Mouse (Mus musculus): Measurements from ENCODE around the gene Mpo. TPM values are rescaled to one million over a fixed set of nuclear protein-coding genes. Genes with fewer than 3 reads are reported as not detected.

Mpo gene
- total RNA-seq (2012; rRNA removed) (not detected in 2 replicates), polyA plus RNA-seq (2012; ENCODE audit: insufficient read depth in 1 of 2, insufficient read length in 2 of 2, low read depth in 1 of 2, low replicate concordance in 2 of 2, missing spikeins in 1 of 2) (under 1 TPM in 1 of 2 experiments, not detected in 1; 0.13 TPM)

DNA sequence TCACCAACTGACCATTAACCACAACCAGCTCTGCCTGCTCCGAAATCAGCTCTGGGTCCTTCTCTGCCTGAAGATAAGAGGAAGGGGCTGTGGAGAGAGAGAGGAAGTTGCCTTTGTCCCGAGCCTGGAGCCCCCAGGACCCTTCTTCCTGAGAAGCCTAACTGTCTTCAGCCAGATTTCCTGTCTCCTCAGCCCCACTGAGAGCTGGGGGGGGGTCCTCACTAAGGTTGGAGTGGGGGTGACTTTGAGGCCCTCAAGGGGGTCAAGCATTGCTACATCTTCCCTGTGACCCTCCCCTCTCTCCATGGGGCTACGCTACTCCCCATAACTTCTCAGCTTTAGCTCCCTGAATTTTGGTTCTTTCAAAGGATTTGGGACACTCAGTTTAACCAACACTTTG, at the start of gene Mpo:
TSS of gene Mpo (plus strand) at position 122 of the 400 bp plus-strand sequence.
- no peaks in the 10 kb centered on the region for H3K4me1 ChIP-seq (ENCODE audit: control insufficient read depth in 1 of 2, insufficient read depth in 2 of 2, low read length in 2 of 2)
- no peak within 1 kb of the TSS for H3K4me3 ChIP-seq (ENCODE audit: control insufficient read depth in 1 of 2, insufficient read depth in 1 of 2, low read depth in 2 of 2, low read length in 2 of 2)
- TF ChIP-seq POLR2AphosphoS5 (IDR thresholded peaks at IDR 0.05; ENCODE audit: borderline replicate concordance, low read depth, low read length) (no peak), TAL1 (IDR thresholded peaks at IDR 0.05; ENCODE audit: low read length) (no peak), MAFK (IDR thresholded peaks at IDR 0.05; ENCODE audit: borderline replicate concordance, low read depth, low read length) (no peak), JUND (IDR thresholded peaks at IDR 0.05; ENCODE audit: low read depth, low read length) (no peak), USF1 (IDR thresholded peaks at IDR 0.05; ENCODE audit: low read depth, low read length) (no peak), CHD2 (IDR thresholded peaks at IDR 0.05; ENCODE audit: low read length) (no peak), USF2 (IDR thresholded peaks at IDR 0.05; ENCODE audit: borderline replicate concordance in 1 of 2, insufficient read depth in 1 of 2, low read depth in 1 of 2, low read length in 2 of 2) (no peak), RAD21 (IDR thresholded peaks at IDR 0.05; ENCODE audit: low read depth, low read length) (no peak), GABPA (IDR thresholded peaks at IDR 0.05; ENCODE audit: low read depth, low read length) (no peak), BHLHE40 (IDR thresholded peaks at IDR 0.05; ENCODE audit: borderline replicate concordance, low read depth, low read length) (no peak), POLR2AphosphoS2 (IDR thresholded peaks at IDR 0.05; ENCODE audit: low read length) (no peak), MXI1 (IDR thresholded peaks at IDR 0.05; ENCODE audit: low read depth, low read length) (no peak)
- no peaks in the 10 kb centered on the region for H3K79me2 ChIP-seq (ENCODE audit: control insufficient read depth, insufficient read depth, low read length, poor library complexity)
- no peaks in the 10 kb centered on the region for H3K9me3 ChIP-seq (replicated peaks; ENCODE audit: insufficient read depth, low read length)
- H3K9ac ChIP-seq (ENCODE audit: control insufficient read depth, low read depth, low read length, poor library complexity, severe bottlenecking), result no peak within 1 kb of the TSS
- peaks cover 0 to 4% of the 10 kb centered on the region in 2 experiments; a peak in 3 of 4 replicates for H3K27me3 ChIP-seq (ENCODE audit: control insufficient read depth in 1 of 2, insufficient read depth in 2 of 2, low read length in 2 of 2)
- H3K36me3 ChIP-seq (ENCODE audit: control insufficient read depth in 1 of 2, insufficient read depth in 2 of 2, low read length in 2 of 2), result peaks cover 0 to 3% of the 10 kb centered on the region in 2 experiments; a peak in 1 of 4 replicates
- no peak for DNase-seq (ENCODE audit: low read depth, low spot score)
- H3K27ac ChIP-seq (ENCODE audit: control insufficient read depth, low read depth, low read length), result no peak within 1 kb of the TSS

DNA sequence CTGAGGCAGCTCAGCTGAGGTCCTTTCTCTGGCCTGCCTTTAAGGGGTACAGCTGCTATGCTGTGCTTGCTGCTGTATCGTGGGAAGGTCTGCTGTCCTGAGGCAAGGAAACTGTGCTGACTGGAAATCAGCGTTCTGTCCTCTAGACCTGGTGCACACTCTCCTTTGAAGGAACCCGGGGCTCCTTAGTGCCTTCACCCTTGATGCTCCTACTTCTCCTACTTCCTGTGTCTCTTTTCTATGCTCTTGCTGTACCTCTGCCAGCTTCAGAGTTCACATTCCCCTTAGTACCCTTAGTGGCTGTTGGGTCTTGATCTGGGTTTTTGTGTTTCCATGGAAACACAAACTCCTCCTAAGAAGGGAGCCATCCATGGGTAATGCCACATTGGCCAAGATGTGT, 49.7 kb upstream of the Mpo start:
- H3K9me3 ChIP-seq (replicated peaks; ENCODE audit: insufficient read depth, low read length), result no peaks in the 10 kb centered on the region
- peaks cover 7 to 13% of the 10 kb centered on the region in 2 experiments for H3K36me3 ChIP-seq (ENCODE audit: control insufficient read depth in 1 of 2, insufficient read depth in 2 of 2, low read length in 2 of 2)
- H3K79me2 ChIP-seq (ENCODE audit: control insufficient read depth, insufficient read depth, low read length, poor library complexity), result peaks cover 7% of the 10 kb centered on the region
- TF ChIP-seq USF1 (IDR thresholded peaks at IDR 0.05; ENCODE audit: low read depth, low read length) (no peak), RCOR1 (IDR thresholded peaks at IDR 0.05; ENCODE audit: low read depth, low read length) (no peak), ELF1 (IDR thresholded peaks at IDR 0.05; ENCODE audit: low read depth, low read length) (no peak), BHLHE40 (IDR thresholded peaks at IDR 0.05; ENCODE audit: borderline replicate concordance, low read depth, low read length) (no peak), USF2 (IDR thresholded peaks at IDR 0.05; ENCODE audit: borderline replicate concordance in 1 of 2, insufficient read depth in 1 of 2, low read depth in 1 of 2, low read length in 2 of 2) (no peak), JUND (IDR thresholded peaks at IDR 0.05; ENCODE audit: low read depth, low read length) (no peak), ZC3H11A (IDR thresholded peaks at IDR 0.05; ENCODE audit: low read depth, low read length) (no peak), ZKSCAN1 (IDR thresholded peaks at IDR 0.05; ENCODE audit: low read depth, low read length) (no peak), RAD21 (IDR thresholded peaks at IDR 0.05; ENCODE audit: low read depth, low read length) (no peak), ETS1 (IDR thresholded peaks at IDR 0.05; ENCODE audit: low read depth, low read length) (no peak)
- H3K9ac ChIP-seq (ENCODE audit: control insufficient read depth, low read depth, low read length, poor library complexity, severe bottlenecking), result no peak overlapping the region
- no peaks in the 10 kb centered on the region for H3K27me3 ChIP-seq (ENCODE audit: control insufficient read depth in 1 of 2, insufficient read depth in 2 of 2, low read length in 2 of 2)
- H3K4me1 ChIP-seq (ENCODE audit: control insufficient read depth in 1 of 2, insufficient read depth in 2 of 2, low read length in 2 of 2), result peaks cover 0 to 7% of the 10 kb centered on the region in 2 experiments; a peak in 2 of 4 replicates
- H3K27ac ChIP-seq (ENCODE audit: control insufficient read depth, low read depth, low read length), result no peak overlapping the region
- no peak overlapping the region for H3K4me3 ChIP-seq (ENCODE audit: control insufficient read depth in 1 of 2, insufficient read depth in 1 of 2, low read depth in 2 of 2, low read length in 2 of 2)
- no peak for DNase-seq (ENCODE audit: low read depth, low spot score)

All from MEL (cell line).